Mouse (Mus musculus) embryonic fibroblast, embryonic 13.5 days (primary cell): ENCODE results near the gene Elfn1.

ENCODE experiments used
- CTCF ChIP-seq: IDR thresholded peaks from 2 replicates; pipeline ENCODE4 v1.5.1; 2011; ENCODE audit warnings: mild to moderate bottlenecking, control low read depth, low read length, moderate library complexity, borderline replicate concordance; ENCODE audit not compliant: insufficient read depth
- POLR2A ChIP-seq: IDR thresholded peaks from 2 replicates; pipeline ENCODE4 v1.6.1; 2011; ENCODE audit warnings: low read depth, mild to moderate bottlenecking, control low read depth, low read length, moderate library complexity

DNA sequence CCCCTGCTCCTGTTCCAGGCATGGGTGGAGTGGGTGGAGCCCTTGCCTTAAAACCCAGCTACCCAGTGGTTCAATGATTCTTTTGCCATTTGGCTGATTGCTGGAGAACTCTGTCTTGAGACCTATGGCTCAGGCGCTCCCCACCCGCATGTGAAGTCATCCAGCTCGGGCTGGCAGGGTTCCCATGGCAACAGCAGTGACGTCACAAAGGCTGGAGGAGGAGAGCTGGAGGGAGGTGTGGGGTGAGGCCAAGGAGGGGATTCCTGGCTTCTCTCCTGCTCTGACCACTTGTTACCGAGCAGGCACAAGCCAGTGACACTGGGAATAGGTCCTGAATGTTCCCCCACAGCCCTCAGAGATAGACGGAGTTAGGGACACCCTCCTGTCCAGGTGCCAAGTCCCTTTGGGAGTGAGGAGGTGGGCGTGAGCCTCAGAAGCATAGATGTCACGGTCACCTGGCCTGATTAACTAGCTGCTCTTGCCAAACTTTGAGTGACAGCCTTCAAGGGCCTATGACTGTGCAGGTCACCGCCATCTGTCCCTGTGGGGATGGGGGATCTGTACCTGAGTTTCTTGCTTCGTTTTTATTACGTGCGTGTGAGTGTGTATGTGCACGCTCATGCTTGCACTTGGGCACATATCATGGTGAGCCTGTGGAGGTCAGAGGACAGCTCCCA lies 25.0 kb downstream of the Elfn1 start:
- TF ChIP-seq CTCF (no peak), POLR2A (no peak)
